Mouse (Mus musculus) heart, postnatal 10 days (tissue): ENCODE results near the gene Plekhm3. TPM values are rescaled to one million over a fixed set of nuclear protein-coding genes. Genes with fewer than 3 reads are reported as not detected.

Experiments used
- DNase-seq, 2 experiments: peaks; one replicate each; pipeline ENCODE4 v3.0.0; 2021
- intact Hi-C: fragments of 180-260 bp; cut with DNase I; formaldehyde crosslinking; loops from one replicate; pipeline ENCODE4 v1.15.1; 2025
- total RNA-seq, 2 experiments: library from RNA; stranded (reverse); gene quantifications; 2 replicates each; pipeline ENCODE4 v1.2.3; 2021

The Plekhm3 gene
- total RNA-seq, 2 experiments from 2014 or later: 8.8 to 10.7 TPM

DNA sequence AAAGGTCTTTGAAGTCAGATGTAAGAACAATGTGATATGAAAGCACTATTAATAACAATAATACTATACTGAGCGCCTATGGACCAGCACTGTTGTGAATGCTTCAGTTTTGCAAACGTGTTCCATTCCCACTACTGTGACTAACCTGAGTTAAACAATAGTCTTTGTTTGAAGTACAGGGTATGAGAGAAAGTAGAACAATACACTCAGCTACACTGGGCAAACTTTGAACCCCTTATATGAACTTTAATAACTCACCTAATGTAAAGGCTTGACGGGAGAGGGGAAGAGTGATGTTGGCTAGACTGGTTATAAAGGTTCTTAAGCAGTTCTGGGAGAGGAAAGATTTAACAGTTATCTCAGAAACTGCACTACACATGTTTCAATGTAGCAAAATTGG lies 76.0 kb downstream of the Plekhm3 start:
- no peak for DNase-seq
- intact Hi-C loops: no loop called here

DNA sequence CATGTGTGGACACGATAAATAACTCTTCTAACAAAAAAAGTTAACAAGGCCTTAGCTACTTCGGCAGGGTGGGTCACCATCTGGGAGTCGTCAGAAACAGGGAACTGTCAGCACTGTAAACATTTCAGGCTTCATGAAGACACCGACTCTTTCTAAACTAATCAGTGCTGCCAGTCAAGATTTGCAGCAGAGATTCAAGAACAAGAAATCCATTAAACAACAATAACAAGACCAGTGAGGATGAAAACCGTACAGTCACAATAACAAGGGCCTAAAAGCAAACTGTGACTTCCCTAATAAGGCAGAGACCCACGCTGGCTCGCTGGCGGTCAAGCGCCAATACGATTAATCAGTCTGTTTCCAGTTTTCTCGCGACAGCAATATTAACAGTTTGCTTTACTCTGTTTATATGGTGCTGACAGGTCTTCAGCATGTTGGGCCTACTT lies 77.8 kb downstream of the Plekhm3 start:
- peak in 1 of 2 experiments; percentile 13 for DNase-seq
- intact Hi-C loops: no loop called here

DNA sequence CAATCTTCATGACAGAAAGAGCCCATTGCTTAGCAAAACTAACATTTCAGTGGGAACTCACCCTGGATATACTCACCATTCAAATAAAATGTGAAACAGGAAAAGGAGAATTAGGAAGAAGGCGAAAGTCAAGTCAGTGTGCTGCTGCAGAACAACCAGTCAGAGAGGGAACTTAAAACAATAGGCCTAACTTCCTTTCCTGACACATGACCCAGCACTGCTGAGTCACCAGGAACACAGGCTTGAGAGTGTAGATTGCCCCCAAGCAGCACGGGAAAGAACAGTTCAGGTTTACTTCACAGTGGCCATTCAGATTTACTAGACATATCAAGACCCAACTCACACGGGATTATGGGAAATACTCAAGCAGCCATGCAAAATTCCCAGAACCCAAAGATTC lies 80.3 kb downstream of the Plekhm3 start:
- peak; percentile 44 to 49 for DNase-seq
- intact Hi-C loops: no loop called here

DNA sequence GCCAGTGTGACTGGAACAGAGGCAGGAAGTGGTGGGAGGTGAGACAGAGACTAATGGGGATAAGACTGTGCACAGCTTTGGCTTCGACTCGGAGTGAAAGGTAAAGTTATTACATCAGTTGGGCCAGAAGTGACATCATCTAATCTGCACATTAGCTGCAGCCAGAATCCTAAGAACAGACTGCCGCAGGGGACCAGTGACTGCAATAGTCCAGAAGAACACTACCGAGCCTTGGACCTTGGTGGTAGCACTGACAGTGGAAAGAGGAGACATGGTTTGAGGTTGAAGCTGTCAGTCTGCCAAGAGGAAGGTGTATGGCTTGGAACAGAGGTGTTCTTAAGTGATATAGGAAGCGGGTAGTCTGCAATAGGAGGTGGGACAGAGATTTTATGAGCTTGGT lies 80.9 kb downstream of the Plekhm3 start:
- intact Hi-C loops: no loop called here
- DNase-seq: no peak

DNA sequence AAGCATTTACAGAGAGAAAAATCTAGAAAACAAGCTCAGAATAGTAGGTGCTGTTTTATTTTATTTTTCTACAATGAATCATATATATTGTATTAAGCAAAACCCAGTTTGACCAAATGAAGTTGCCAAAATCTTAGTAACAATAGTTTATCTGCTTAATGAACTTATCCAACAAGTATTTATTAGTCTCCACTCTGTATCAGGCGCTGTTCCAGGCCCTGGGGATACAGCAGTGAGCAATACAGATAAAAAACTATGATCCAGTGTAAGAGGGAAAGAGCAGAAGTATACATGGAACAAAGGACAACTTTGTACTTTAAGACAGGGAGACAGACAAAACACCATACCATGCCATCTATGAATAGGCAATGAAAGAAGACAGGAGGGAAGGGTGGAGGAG lies 81.5 kb downstream of the Plekhm3 start:
- no peak for DNase-seq
- intact Hi-C loops: no loop called here

DNA sequence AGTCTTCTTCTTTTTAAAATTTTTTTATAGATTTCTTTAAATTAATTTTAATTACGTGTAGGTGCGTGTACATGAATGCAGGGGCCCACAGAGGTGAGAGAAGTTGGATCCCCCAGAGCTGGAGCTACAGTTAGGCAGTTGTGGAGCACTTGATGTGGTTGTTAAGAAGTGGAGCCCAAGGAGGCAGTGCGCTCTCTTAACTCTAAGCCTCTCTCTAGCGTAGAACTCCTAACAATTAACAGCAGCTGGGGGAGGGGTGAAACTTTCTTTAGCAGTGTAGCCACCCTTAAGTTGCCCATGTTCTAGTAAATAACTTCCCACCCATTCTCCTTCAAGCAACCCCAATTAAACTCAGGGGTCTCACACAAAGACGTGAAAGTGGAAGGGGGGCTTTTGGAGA lies 84.7 kb downstream of the Plekhm3 start:
- DNase-seq: no peak
- intact Hi-C loops: no loop called here

DNA sequence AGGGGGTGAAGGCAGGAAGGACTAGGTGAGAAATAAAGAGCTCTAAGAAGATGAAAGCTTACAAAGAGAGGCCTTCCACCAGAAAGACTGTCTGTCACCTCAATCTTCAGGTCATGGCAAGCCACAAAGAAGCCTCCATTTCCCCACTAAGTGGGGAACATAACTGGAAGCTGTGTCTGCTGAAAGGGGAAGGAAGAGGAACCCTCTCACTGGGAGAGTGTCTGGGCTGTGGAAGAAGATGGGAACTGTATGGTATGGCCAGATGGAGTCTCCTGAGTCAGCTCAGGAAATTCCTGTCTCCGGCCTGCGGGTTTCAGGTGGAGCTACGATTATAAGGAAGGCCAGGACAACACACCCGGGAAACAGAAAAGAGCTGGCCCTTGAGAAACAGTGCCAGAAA lies 88.9 kb downstream of the Plekhm3 start:
- no peak for DNase-seq
- intact Hi-C loops: no loop called here

DNA sequence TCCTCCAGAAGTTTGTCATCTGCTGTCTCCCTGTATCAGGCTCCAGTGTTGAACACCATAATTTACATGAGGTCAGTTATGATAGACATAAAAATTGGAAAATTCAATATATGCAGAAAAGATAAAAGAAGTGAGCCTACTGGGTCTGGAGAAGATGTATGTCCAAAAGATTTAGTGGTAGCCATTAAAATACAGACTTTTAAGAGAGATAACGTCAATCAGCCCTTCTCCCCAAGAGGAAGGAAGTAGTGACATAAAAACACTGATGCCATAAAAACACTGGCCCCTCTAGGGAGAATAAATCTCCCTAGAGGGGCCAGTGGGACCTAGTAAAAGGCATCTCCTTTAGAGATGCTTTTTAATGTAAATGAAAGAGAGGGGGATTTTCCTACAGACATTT lies 90.5 kb downstream of the Plekhm3 start:
- no peak for DNase-seq
- intact Hi-C loops: no loop called here

DNA sequence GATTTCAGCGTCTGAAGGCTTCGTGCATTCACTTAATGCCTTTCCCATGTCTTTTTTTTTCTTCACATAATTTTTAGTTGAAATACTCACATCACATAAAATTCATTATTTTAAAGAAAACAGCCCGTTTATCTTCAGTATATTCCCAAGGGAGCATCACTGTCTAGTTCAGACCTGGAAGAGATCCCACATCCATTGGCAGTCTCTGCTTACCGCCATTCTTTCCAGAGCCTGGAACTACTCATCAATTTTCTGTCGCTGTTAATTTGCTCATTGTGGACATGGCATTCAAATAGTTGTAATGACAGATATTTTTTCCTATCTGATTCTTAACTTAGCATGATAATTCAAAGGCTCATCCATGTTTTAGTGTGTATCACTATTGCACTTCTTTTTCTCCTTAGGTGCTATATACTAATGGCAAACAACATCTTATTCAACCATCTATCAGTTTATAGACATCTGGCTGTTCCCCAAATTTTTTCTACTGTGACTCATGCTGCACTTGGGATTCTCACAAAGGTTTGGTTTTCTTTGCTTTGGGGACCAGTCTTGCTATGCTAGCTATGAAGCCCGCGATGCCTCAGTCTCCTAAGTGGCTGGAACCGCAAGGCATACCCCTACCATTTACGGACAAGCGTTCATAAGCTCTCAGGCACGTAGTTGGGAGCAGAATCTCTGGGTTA lies 96.2 kb downstream of the Plekhm3 start:
- intact Hi-C loops: no loop called here
- DNase-seq: no peak

DNA sequence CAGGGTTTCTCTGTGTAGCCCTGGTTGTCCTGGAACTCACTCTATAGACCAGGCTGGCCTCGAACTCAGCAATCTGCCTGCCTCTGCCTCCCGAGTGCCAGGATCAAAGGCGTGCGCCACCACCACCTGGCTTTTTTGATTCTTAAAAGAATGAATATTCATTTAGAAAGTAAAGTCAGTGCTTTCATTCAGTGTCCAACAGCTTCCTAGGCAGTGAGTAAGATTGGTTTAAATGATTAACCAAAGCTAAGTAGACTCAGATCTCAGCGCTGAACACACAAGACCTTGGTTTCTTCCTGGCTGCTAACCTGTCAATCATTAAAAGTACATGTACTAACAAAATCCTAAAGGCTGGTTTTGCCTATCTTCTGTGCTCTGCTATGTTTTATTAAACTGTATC lies 96.8 kb downstream of the Plekhm3 start:
- intact Hi-C loops: no loop called here

DNA sequence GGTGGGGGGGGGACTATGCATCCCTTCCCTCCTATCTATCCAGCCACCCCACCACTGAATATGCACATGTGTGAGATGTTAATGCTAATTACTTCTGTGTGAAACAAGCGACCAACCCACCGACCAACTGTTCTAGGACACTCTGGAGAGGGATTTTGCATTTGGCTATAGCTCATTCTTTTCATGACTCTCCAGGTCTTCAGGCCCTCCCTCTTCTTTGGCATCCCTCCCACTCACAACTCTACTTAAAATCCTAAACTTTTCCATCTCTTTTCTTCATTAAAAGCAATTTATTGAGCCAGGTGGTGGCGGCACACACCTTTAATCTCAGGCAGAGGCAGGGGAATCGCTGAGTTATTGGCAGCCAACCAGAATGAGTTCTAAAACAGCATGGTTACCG lies 101.8 kb downstream of the Plekhm3 start:
- no peak for DNase-seq
- intact Hi-C loops: no loop called here

More for the DNA sequence above, 96.8 kb downstream of the Plekhm3 start:
- DNase-seq: no peak

DNA sequence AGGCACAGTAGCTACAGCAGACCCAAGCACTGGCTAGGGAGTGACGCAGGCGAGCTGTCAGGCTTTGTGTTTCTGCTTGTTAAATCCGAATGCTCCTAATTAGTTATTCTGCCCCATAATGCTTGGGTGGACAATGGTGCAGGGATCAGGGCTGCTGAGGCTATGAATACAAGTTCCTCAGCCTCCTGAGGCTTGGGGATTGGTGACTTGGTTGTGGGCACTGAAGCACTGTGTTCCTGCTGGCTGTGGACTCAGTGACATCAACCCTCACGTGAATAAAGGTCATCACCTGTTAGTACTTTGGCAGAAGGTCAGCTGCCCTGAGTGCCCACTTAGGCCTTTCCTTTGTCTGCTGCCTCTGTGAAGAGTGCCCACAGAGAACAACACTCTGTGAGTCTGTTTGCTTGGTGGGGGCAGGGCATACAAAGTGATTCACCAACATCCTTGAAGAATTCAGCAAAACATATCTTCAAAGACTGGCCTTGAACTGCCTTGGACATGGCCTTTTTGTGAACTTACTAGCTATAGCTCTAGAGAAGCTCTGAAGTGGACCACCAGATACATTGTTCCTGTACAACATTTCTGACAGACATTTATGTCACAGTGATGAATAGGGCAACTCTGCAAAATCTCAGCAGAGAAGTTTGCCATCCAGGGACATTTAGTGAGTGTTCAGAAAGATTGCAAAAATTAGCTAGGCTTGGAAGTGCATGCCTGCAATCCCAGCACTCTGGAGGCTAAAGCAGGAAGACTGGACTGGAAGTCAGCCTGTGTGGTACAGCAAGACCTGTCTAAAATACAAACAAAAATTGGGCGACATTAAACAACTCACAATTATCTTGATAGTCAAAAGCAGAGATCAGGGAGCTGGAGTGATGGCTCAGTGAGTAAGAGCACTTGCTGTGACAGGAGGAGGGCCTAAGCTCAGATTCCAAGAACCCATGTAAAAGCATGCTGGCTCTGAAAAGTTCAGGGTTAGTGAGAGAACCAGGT lies 102.6 kb downstream of the Plekhm3 start:
- DNase-seq: no peak
- intact Hi-C loops: no loop called here

DNA sequence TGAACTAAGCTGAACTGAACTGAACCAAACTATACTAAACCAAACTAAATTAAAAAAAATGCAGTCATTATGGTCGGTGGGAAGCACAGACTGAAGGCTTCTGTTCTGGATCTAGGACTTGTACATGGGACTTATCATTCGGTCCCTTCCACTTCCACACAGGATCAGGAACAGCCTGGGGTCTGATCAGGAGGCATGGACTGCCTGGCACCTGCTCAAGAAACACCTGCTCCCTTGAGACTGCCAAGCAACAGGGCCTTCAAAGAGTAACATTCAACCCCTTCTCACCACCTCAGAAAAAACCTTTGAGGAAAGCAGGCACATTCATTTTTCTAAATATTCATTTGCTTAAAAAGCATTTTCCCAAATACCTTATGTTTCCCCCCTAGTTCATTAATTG lies 103.4 kb downstream of the Plekhm3 start:
- intact Hi-C loops: no loop called here
- no peak for DNase-seq

DNA sequence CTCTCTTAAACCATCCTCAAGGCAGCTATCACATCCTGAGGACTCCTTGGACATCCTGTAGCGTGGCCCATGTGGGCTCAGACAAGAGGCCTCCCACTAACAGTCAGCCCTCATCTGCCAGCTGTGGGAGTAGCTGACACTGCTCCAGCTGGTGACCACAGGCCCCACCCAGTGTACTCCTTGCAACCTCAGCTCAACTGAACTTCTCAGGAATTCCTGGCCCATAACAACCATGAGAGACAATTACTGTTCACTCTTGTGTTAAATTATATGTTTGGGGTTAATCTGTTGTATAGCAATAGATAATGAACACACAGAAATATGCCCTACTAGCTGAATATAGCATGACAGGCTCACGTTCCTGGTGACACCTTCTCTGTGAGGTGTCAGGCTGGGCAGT lies 104.4 kb downstream of the Plekhm3 start:
- intact Hi-C loops: no loop called here
- peak in 1 of 2 experiments; percentile 39 for DNase-seq

DNA sequence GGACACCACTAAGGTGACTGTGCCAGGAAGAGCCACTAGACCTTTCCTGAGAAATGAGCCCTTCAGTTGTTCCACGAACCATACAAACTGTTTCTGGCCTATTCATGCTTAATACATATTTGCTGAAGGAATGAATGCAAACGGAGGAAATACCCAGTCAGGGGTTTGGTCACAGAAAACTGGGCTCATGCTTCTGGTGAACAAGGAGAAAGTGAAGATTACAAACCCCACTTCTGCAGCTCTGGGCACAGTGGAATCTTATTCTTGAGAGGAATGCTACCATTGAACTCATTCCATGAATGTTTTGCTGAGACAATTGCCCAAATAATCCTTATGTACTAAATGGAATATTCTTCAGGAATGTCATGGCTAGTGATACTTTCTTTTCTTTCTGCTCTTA lies 106.3 kb downstream of the Plekhm3 start:
- no peak for DNase-seq
- intact Hi-C loops: no loop called here

DNA sequence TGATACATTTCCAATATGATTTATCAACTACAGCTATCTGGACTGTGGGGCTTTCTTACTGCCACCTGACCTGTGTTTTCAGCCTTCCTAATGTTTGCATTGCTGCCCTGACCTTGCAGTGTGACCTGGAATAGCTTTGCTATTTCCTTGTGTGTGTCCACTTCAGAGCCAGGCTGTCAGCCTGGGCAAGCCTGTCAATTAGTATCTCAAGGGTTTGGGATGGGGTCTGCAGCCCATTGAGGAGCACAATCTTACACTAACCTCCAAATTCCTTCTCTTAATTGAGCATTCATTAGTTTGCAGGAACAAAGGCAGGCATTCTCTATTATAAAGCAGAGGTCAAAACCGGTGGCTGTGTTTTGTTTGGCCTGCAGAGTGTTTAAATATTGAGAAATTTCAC lies 107.6 kb downstream of the Plekhm3 start:
- no peak for DNase-seq
- intact Hi-C loops: no loop called here

DNA sequence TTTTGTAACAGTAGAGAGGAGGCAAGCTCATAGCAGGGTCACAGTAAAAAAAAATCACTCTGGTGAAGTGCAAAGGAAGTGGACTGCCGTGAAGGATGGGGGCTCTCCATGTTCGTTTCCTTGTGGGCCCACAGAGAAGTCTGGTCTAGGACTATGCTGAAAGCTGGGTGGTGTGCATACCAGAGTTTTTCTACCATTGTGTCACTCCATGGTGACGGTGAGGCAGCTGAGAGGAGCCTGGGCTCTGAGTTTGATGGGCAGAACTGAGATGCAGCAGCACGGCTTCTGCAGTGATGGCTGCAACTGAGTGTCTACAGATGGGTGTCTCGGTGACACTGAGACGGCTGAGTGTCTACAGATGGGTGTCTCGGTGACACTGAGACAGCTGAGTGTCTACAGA lies 108.5 kb downstream of the Plekhm3 start:
- intact Hi-C loops: no loop called here
- DNase-seq: no peak

DNA sequence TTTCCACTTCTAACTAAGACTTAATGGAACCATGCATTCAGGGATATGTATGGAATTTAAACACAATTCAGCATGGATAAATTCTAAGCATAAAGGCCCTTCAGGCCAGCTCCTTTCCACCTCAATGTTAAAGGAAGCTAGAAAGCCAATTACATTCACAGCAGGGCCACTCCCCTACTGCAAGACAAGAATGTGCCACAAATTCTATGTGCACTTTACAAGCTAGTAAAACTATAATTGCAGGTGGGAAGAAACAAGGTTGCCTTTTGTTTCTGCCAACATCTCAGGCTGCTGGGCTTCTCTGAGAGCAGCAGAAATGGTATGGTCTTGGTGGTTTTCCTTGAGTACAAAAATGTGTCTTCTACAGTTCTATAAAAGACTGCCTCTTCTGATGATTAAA lies 109.1 kb downstream of the Plekhm3 start:
- intact Hi-C loops: no loop called here
- no peak for DNase-seq

DNA sequence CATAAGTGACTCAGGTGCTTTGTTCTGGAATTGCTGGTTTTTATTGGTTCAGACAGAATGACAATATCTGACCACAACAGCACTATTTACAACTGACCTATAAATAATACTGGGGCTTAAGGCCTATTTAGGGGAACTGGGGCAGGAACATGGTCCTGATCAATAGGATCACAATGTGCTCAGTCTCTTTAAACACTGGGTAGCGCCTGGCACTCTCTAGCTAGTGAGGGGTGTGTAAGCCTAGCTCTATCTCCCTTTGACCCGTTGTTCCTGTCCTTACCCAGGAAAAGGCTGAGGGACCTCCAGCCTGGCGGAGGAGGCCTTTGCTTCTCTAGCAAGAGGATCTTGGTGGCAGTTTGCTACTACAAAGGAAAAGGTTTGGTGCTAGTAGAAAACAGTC lies 111.6 kb downstream of the Plekhm3 start:
- intact Hi-C loops: no loop called here
- no peak for DNase-seq

DNA sequence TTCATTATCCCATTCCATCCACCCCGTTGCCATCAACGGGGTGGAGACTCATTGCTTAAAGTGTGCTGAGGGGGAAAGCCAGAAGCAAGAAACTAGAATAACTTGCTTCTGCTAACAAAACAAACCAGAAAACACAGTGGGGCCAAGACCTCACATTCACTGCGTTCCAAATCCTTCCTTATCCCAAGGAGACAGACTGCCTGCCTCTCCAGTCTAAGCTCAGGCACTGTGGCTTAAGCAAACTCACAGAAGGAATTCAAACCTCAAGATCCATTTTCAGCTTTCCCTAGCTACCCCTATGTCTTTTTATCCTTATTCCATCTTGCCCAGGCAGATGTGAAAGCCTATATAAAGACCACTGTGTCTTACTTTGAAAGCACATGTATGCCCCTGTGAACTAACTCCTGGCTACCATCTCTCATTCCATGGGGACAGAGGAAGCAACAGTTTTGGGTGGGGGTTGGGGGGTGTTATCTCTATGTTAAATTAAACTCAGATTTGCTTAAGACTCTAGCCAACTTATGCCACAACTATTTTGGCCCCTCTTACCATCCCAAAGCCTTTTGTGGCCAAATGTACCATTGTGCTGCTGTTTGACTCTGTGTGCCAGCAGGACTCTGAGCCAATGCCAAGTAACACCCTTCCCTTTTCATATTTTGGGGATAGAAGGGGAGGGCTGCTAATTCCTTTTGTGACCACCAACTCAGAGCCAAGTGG lies 112.6 kb downstream of the Plekhm3 start:
- DNase-seq: no peak
- intact Hi-C loops: no loop called here

DNA sequence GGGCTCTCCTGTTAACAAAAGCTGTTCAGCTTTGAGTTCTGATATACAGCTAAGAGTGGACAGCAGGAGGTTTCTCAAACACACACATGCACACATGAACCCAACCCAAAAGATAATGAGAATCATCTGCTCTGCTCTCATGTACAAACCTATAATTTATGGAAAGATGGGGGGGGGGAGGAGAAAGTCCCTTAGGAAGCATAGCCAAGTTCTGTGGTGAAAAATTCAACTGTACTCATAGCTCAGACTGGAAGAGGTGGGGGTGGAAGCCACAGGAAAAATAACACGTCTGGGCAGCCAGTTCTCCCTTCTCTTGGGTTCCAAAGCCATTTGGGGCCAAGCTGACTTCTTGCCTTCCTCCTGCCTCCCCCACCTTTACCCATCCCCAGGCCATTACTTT lies 115.7 kb downstream of the Plekhm3 start:
- intact Hi-C loops: no loop called here

More for the DNA sequence above, 115.7 kb downstream of the Plekhm3 start:
- no peak for DNase-seq
